Mouse (Mus musculus) heart, embryonic 11.5 days (tissue): ENCODE measurements around the gene Klk1b4. TPM values are rescaled to one million over a fixed set of nuclear protein-coding genes. Genes with fewer than 3 reads are reported as not detected.
"Not testable (repeated sequence)": the region's sequence is repeated elsewhere in the genome, so short reads cannot be mapped to it uniquely, and the experiment has no call there.

Experiments
- ATAC-seq: fragments of 200-750 bp; cut with Nextera tagmentation; replicated peaks from 2 replicates; pipeline ENCODE4 v1.8.0; 2017; ENCODE audit warnings: moderate library complexity; ENCODE audit not compliant: insufficient number of reproducible peaks, low FRiP score, low TSS enrichment
- H3K27ac ChIP-seq: fragments of 300-500 bp; sonication (generic); 2 replicates; pipeline ENCODE4 v1.5.1; 2014; ENCODE audit warnings: mild to moderate bottlenecking, low read depth, low read length
- H3K27me3 ChIP-seq: fragments of 300-500 bp; sonication (generic); 2 replicates; pipeline ENCODE4 v1.6.1; 2014; ENCODE audit warnings: mild to moderate bottlenecking, low read length, mixed read lengths; ENCODE audit not compliant: control insufficient read depth, insufficient read depth
- H3K36me3 ChIP-seq: fragments of 300-500 bp; sonication (generic); 2 replicates; pipeline ENCODE4 v1.6.1; 2014; ENCODE audit warnings: mild to moderate bottlenecking, low read length, moderate library complexity, mixed read lengths; ENCODE audit not compliant: control insufficient read depth, insufficient read depth
- H3K4me1 ChIP-seq: fragments of 300-500 bp; sonication (generic); 2 replicates; pipeline ENCODE4 v1.6.1; 2014; ENCODE audit warnings: low read length; ENCODE audit not compliant: control insufficient read depth, insufficient read depth
- H3K4me2 ChIP-seq: fragments of 300-500 bp; sonication (generic); 2 replicates; pipeline ENCODE4 v1.6.1; 2014; ENCODE audit warnings: mild to moderate bottlenecking, moderate library complexity
- H3K4me3 ChIP-seq: fragments of 300-500 bp; sonication (generic); 2 replicates; pipeline ENCODE4 v1.5.1; 2014; ENCODE audit warnings: low read depth, low read length
- H3K9ac ChIP-seq: fragments of 300-500 bp; sonication (generic); 2 replicates; pipeline ENCODE4 v1.6.1; 2014; ENCODE audit warnings: mild to moderate bottlenecking, low read depth, low read length, moderate library complexity
- H3K9me3 ChIP-seq: fragments of 300-500 bp; sonication (generic); replicated peaks from 2 replicates; pipeline ENCODE4 v1.6.1; 2016; ENCODE audit warnings: low read length; ENCODE audit not compliant: control insufficient read depth
- WGBS: fragments of 180-500 bp; shearing (Covaris S2); extraction: QIAGEN DNeasy Blood & Tissue Kit; methylation state at CpG from one replicate; pipeline ENCODE4 v1.1.7; 2014; ENCODE audit not compliant: insufficient replicate concordance; 5-methylcytosine and 5-hydroxymethylcytosine counted together
- polyA plus RNA-seq: library from polyadenylated mRNA; unstranded; fragments of >200 nt; fragmentation: Nextera tagmentation; extraction: Ambion mirVana; gene quantifications from 2 replicates; pipeline ENCODE4 v1.2.1, GENCODE M21; 2014

Gene Klk1b4
- polyA plus RNA-seq, 1 experiment from 2014 or later = not detected

DNA sequence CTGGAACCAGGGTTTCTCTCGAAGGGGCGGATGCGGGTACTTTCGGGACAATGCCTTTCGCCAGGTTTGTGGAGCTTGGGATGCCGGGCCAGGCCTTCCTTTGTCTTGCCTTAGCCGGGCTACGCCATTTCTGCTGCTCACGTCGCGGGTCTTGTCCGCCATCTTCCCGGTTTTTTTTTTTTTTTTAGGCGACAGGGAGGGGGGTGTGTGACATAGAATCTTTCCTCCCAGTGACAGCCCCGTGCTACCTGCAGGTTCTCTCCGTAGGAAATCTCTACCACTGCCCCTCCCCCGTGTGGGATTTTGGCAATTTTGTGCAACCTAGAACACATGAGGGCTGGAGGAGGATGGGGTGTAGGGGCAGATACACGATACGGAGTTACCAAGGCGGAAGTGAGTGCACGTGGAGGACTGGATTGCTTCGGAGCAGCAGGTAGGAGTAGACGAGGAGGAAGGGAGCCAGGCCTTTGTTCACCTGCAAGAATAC is 39.8 kb downstream of the Klk1b4 start:
- Histone ChIP-seq H3K9ac (peak overlapping the region; percentile 99), H3K4me2 (peak overlapping the region; percentile 89), H3K36me3 (peaks cover 20% of the 10 kb centered on the region), H3K27me3 (no peaks in the 10 kb centered on the region), H3K27ac (peak overlapping the region; percentile 92), H3K9me3 (no peaks in the 10 kb centered on the region), H3K4me1 (peaks cover 10% of the 10 kb centered on the region; the same call in 1 of the 2 replicates), H3K4me3 (peak overlapping the region; percentile 94)
- ATAC-seq = no peak
- WGBS = 0% methylated on average over 22 of the region's 23 CpGs

DNA sequence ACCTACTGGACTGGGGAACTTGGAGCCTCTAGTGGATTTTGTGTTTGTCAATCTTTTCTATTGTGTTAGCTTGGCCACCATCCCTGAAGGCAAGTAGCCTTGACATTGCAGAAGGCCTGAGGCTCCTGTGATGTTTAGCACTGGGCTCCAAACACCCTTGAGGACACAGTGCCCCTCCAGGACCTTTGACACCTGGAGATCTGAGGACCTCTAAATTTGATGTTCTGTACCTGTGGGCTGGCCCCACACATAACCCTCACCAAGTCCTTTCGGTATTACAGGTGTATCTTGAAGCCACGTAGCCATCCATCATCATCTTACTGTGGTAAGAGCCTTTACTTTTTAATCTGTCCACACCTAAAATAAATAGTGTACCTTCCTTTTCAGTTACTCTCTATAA is 40.7 kb downstream of the Klk1b4 start:
- Histone ChIP-seq H3K27ac (no peak overlapping the region), H3K27me3 (no peaks in the 10 kb centered on the region), H3K9ac (peak overlapping the region; percentile 52), H3K9me3 (no peaks in the 10 kb centered on the region), H3K4me2 (peak overlapping the region; percentile 89), H3K36me3 (peaks cover 20% of the 10 kb centered on the region), H3K4me1 (peaks cover 10% of the 10 kb centered on the region; the same call in 1 of the 2 replicates), H3K4me3 (peak overlapping the region; percentile 94)
- ATAC-seq = no peak
- WGBS = 89% methylated on average over 2 of the region's 2 CpGs

DNA sequence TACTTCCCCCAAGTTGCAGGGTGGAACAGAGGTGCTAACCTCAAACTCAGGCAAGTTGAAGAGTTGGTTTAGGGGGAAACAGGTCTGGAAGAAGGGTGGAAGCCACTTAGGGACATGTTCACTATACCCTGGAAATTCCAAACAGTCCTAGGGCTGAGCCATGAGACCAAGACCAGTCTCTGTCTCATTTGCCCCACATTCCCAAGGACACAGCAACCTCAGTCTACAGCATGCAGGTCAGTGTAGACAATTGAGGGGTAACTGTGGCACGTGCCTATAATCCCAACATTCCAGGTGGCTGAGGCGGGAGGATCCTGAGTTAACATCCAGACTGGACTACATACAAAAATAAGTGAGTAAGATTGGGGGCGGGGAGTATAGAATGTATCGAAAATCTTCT is 42.0 kb downstream of the Klk1b4 start:
- Histone ChIP-seq H3K4me2 (no peak overlapping the region), H3K4me1 (peaks cover 10% of the 10 kb centered on the region; the same call in 1 of the 2 replicates), H3K27ac (no peak overlapping the region), H3K9me3 (no peaks in the 10 kb centered on the region), H3K27me3 (no peaks in the 10 kb centered on the region), H3K9ac (no peak overlapping the region), H3K36me3 (peaks cover 20% of the 10 kb centered on the region), H3K4me3 (no peak overlapping the region)
- ATAC-seq = no peak
- WGBS = 90% methylated on average over 4 of the region's 4 CpGs

GRCm38 (mm10) chr7:44250732-44251275 is 43.6 kb downstream of the Klk1b4 start:
- H3K9me3 ChIP-seq, H3K27me3 ChIP-seq, ATAC-seq, H3K4me2 ChIP-seq, H3K4me3 ChIP-seq, H3K9ac ChIP-seq, H3K27ac ChIP-seq, H3K4me1 ChIP-seq: not testable (repeated sequence)
- H3K36me3 ChIP-seq = peaks cover 20% of the 10 kb centered on the region
- 92% methylated on average over 17 of the region's 17 CpGs for WGBS

- Histone ChIP-seq H3K9ac (no peak overlapping the region), H3K27ac (no peak overlapping the region), H3K4me3 (no peak overlapping the region), H3K27me3 (no peaks in the 10 kb centered on the region), H3K4me1 (no peaks in the 10 kb centered on the region; the same call in 1 of the 2 replicates), H3K4me2 (no peak overlapping the region), H3K9me3 (no peaks in the 10 kb centered on the region), H3K36me3 (peaks cover 20% of the 10 kb centered on the region)
- ATAC-seq = no peak
- 62% methylated on average over 15 of the region's 15 CpGs for WGBS
These were observed 45.9 kb downstream of the Klk1b4 start for GRCm38 (mm10) chr7:44253023-44253616.

DNA sequence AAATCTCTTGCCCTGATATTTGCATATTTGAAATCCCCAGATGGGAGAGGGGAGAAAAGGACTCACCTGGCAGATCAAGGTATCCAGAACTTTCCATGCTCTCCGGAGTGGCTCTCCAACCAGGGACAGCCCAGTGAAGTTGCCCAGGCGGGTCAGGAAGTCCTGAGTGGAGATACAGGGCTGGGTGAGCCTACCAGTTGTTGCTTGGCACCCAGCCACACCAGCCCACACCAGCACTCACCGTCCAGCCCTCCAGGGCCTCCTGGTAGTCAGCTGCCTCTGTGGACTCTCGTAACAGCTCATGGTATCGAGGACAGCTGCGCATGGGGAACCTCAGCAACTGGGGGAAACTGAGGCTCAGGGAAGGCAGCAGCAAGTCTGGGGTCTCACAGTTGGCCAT is 47.7 kb downstream of the Klk1b4 start:
- WGBS = 71% methylated on average over 6 of the region's 6 CpGs
- H3K4me3 ChIP-seq = no peak overlapping the region
- no peaks in the 10 kb centered on the region for H3K4me1 ChIP-seq
- no peaks in the 10 kb centered on the region for H3K9me3 ChIP-seq
- H3K4me2 ChIP-seq = no peak overlapping the region
- no peak overlapping the region for H3K9ac ChIP-seq
- H3K27me3 ChIP-seq = no peaks in the 10 kb centered on the region
- no peak overlapping the region for H3K27ac ChIP-seq
- ATAC-seq = no peak
- H3K36me3 ChIP-seq = peaks cover 11% of the 10 kb centered on the region

DNA sequence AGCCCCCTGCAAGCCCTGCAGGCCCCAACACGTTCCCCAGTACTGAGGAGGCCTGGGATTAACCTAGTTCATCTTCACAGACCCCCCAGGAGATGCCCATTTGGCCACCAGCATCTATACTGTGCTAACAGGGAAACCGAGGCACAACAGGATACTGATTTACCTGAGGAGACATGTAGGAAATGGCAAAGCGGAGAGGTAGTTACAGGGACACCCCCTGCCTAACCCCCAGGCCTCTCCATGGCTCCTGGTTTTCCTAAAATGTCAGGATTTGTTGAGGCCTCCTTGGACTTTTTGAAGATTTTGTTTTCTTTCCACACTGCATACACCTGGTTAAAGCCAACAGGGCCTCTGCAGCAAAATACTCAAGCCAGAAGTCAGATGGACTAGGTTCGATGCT is 50.0 kb downstream of the Klk1b4 start, which contains the start of gene Acp4:
Gene Acp4, minus strand, starts transcription at position 101 of the 400 bp plus-strand sequence.
- Histone ChIP-seq H3K4me2 (no peak within 1 kb of the TSS), H3K27me3 (peaks cover 6% of the 10 kb centered on the region; the same call in 1 of the 2 replicates), H3K27ac (no peak within 1 kb of the TSS), H3K36me3 (no peaks in the 10 kb centered on the region), H3K9ac (no peak within 1 kb of the TSS), H3K4me3 (no peak within 1 kb of the TSS), H3K4me1 (no peaks in the 10 kb centered on the region), H3K9me3 (no peaks in the 10 kb centered on the region)
- no peak for ATAC-seq
- 71% methylated on average over 4 of the region's 4 CpGs for WGBS

GRCm38 (mm10) chr7:44260410-44260809 is 53.2 kb downstream of the Klk1b4 start:
- Histone ChIP-seq H3K27me3 (peaks cover 25% of the 10 kb centered on the region), H3K36me3 (no peaks in the 10 kb centered on the region), H3K9me3 (no peaks in the 10 kb centered on the region), H3K27ac (no peak overlapping the region), H3K9ac (no peak overlapping the region), H3K4me3 (no peak overlapping the region), H3K4me2 (no peak overlapping the region), H3K4me1 (no peaks in the 10 kb centered on the region)
- WGBS = 66% methylated on average over 6 of the region's 6 CpGs
- no peak for ATAC-seq

GRCm38 (mm10) chr7:44261147-44261546 is 53.9 kb downstream of the Klk1b4 start, which contains the start of gene Gm15517:
Gm15517 (plus strand) TSS chr7:44261447.
- Histone ChIP-seq H3K4me1 (no peaks in the 10 kb centered on the region), H3K9ac (no peak within 1 kb of the TSS), H3K9me3 (no peaks in the 10 kb centered on the region), H3K4me3 (no peak within 1 kb of the TSS), H3K27ac (no peak within 1 kb of the TSS), H3K4me2 (no peak within 1 kb of the TSS), H3K36me3 (no peaks in the 10 kb centered on the region), H3K27me3 (peaks cover 25% of the 10 kb centered on the region)
- 50% methylated on average over 5 of the region's 5 CpGs for WGBS
- ATAC-seq = no peak
